Mouse (Mus musculus): ENCODE results near the gene Sinhcaf. TPM values are rescaled to one million over a fixed set of nuclear protein-coding genes. Genes with fewer than 3 reads are reported as not detected.

The Sinhcaf gene
- total and polyA plus RNA-seq, 3 experiments = 57.5 to 146 (median 82.3) TPM

GRCm38 (mm10) chr6:148906958-148907357, 39.3 kb downstream of the Sinhcaf start:
- no peaks in the 10 kb centered on the region for H3K27me3 ChIP-seq (replicated peaks)
- H3K9ac ChIP-seq (ENCODE audit: insufficient read depth, low read depth) = no peak overlapping the region
- H3K4me3 ChIP-seq (replicated peaks in 1 of 3; ENCODE audit: low read depth in 2 of 3, low read length in 2 of 3, poor library complexity in 1 of 3) = no peak overlapping the region
- no peaks in the 10 kb centered on the region for H3K9me3 ChIP-seq (replicated peaks; ENCODE audit: low read length)
- in situ Hi-C loops (cut with MboI; ENCODE audit: low pct_ligation_motif_present, low pct_unique_long_range_greater_than_20kb, low sequenced_read_pairs) (loop anchor here (25.0 kb wide), 1 partner anchor 495 kb away; no protein-coding TSS in a partner anchor), dilution Hi-C loops (cut with MboI; ENCODE audit: extremely low pct_ligation_motif_present, extremely low pct_unique_long_range_greater_than_20kb, low sequenced_read_pairs) (no loop called here)
- H3K36me3 ChIP-seq (replicated peaks in 1 of 2; ENCODE audit: control insufficient read depth in 1 of 2, insufficient read depth in 1 of 2, low read length in 1 of 2) = no peaks in the 10 kb centered on the region
- no peak overlapping the region for H3K4me2 ChIP-seq (ENCODE audit: insufficient read depth, low read depth, poor library complexity, severe bottlenecking)
- TF ChIP-seq MAFK (IDR thresholded peaks at IDR 0.05; ENCODE audit: insufficient replicate concordance, low read length) (no peak), JUND (conservative IDR thresholded peaks at IDR 0.05; ENCODE audit: low read depth, low read length) (no peak), NRF1 (IDR thresholded peaks at IDR 0.05; ENCODE audit: low read depth, low read length) (no peak), MXI1 (IDR thresholded peaks at IDR 0.05; ENCODE audit: low read depth, low read length) (no peak), SIN3A (IDR thresholded peaks at IDR 0.05; ENCODE audit: low read length) (no peak), HCFC1 (IDR thresholded peaks at IDR 0.05; ENCODE audit: low read depth, low read length) (no peak), IRF4 (IDR thresholded peaks at IDR 0.05; ENCODE audit: low read depth, low read length) (no peak), POLR2A (IDR thresholded peaks at IDR 0.05; ENCODE audit: low read depth, low read length) (no peak), MYC (IDR thresholded peaks at IDR 0.05; ENCODE audit: low read depth, low read length) (no peak), CHD1 (IDR thresholded peaks at IDR 0.05; ENCODE audit: low read depth, low read length) (no peak), SMC3 (IDR thresholded peaks at IDR 0.05; ENCODE audit: low read depth, low read length) (no peak), MEF2A (IDR thresholded peaks at IDR 0.05; ENCODE audit: borderline replicate concordance, low read depth, low read length) (no peak), ZC3H11A (IDR thresholded peaks at IDR 0.05; ENCODE audit: low read depth, low read length) (no peak), ZKSCAN1 (IDR thresholded peaks at IDR 0.05; ENCODE audit: borderline replicate concordance, low read depth, low read length) (no peak), MAZ (IDR thresholded peaks at IDR 0.05; ENCODE audit: low read depth, low read length) (no peak), TCF12 (IDR thresholded peaks at IDR 0.05; ENCODE audit: low read depth, low read length) (no peak)
- H3K27ac ChIP-seq (ENCODE audit: insufficient read depth, low read depth) = no peak overlapping the region
- no peaks in the 10 kb centered on the region for H3K4me1 ChIP-seq (ENCODE audit: control insufficient read depth in 1 of 2, insufficient read depth in 2 of 2)
- no peak for DNase-seq (ENCODE audit: extremely low read depth)
- no peaks in the 10 kb centered on the region for H3K79me2 ChIP-seq (replicated peaks; ENCODE audit: control insufficient read depth, extremely low read depth, insufficient read depth, poor library complexity, severe bottlenecking)

- no peak overlapping the region for H3K27ac ChIP-seq (ENCODE audit: insufficient read depth, low read depth)
- in situ Hi-C loops (cut with MboI; ENCODE audit: low pct_ligation_motif_present, low pct_unique_long_range_greater_than_20kb, low sequenced_read_pairs) (loop anchor here (25.0 kb wide), 1 partner anchor 490 kb away; no protein-coding TSS in a partner anchor), dilution Hi-C loops (cut with MboI; ENCODE audit: extremely low pct_ligation_motif_present, extremely low pct_unique_long_range_greater_than_20kb, low sequenced_read_pairs) (no loop called here)
- H3K4me3 ChIP-seq (replicated peaks in 1 of 3; ENCODE audit: low read depth in 2 of 3, low read length in 2 of 3, poor library complexity in 1 of 3) = no peak overlapping the region
- H3K36me3 ChIP-seq (replicated peaks in 1 of 2; ENCODE audit: control insufficient read depth in 1 of 2, insufficient read depth in 1 of 2, low read length in 1 of 2) = no peaks in the 10 kb centered on the region
- no peaks in the 10 kb centered on the region for H3K9me3 ChIP-seq (replicated peaks; ENCODE audit: low read length)
- DNase-seq (ENCODE audit: extremely low read depth) = no peak
- TF ChIP-seq USF1 (IDR thresholded peaks at IDR 0.05; ENCODE audit: low read depth, low read length) (no peak), ZMIZ1 (IDR thresholded peaks at IDR 0.05; ENCODE audit: low read depth, low read length) (no peak), JUND (conservative IDR thresholded peaks at IDR 0.05; ENCODE audit: low read depth, low read length) (no peak), MXI1 (IDR thresholded peaks at IDR 0.05; ENCODE audit: low read depth, low read length) (no peak), EP300 (IDR thresholded peaks at IDR 0.05; ENCODE audit: low read length) (no peak), JUN (IDR thresholded peaks at IDR 0.05; ENCODE audit: insufficient read depth, low read depth, low read length) (no peak), E2F4 (IDR thresholded peaks at IDR 0.05; ENCODE audit: insufficient replicate concordance, low read depth, low read length) (no peak), NRF1 (IDR thresholded peaks at IDR 0.05; ENCODE audit: low read depth, low read length) (no peak), CHD2 (IDR thresholded peaks at IDR 0.05; ENCODE audit: low read length) (no peak), NELFE (IDR thresholded peaks at IDR 0.05; ENCODE audit: low read depth, low read length) (no peak), MAFK (IDR thresholded peaks at IDR 0.05; ENCODE audit: insufficient replicate concordance, low read length) (no peak), POLR2A (IDR thresholded peaks at IDR 0.05; ENCODE audit: low read depth, low read length) (no peak), SIN3A (IDR thresholded peaks at IDR 0.05; ENCODE audit: low read length) (no peak), IRF4 (IDR thresholded peaks at IDR 0.05; ENCODE audit: low read depth, low read length) (no peak), CTCF (conservative IDR thresholded peaks at IDR 0.05 in 1 of 2, IDR thresholded peaks at IDR 0.05 in 1 of 2; ENCODE audit: low read depth in 2 of 2, low read length in 2 of 2) (no peak), USF2 (conservative IDR thresholded peaks at IDR 0.05; ENCODE audit: low read depth, low read length) (no peak), MEF2A (IDR thresholded peaks at IDR 0.05; ENCODE audit: borderline replicate concordance, low read depth, low read length) (no peak), RAD21 (IDR thresholded peaks at IDR 0.05; ENCODE audit: low read depth, low read length) (no peak), HCFC1 (IDR thresholded peaks at IDR 0.05; ENCODE audit: low read depth, low read length) (no peak), MAX (IDR thresholded peaks at IDR 0.05; ENCODE audit: low read length) (no peak)
- H3K4me1 ChIP-seq (ENCODE audit: control insufficient read depth in 1 of 2, insufficient read depth in 2 of 2) = no peaks in the 10 kb centered on the region
- H3K79me2 ChIP-seq (replicated peaks; ENCODE audit: control insufficient read depth, extremely low read depth, insufficient read depth, poor library complexity, severe bottlenecking) = no peaks in the 10 kb centered on the region
- H3K27me3 ChIP-seq (replicated peaks) = no peaks in the 10 kb centered on the region
- no peak overlapping the region for H3K4me2 ChIP-seq (ENCODE audit: insufficient read depth, low read depth, poor library complexity, severe bottlenecking)
- no peak overlapping the region for H3K9ac ChIP-seq (ENCODE audit: insufficient read depth, low read depth)
Observed at GRCm38 (mm10) chr6:148902728-148903127, 43.5 kb downstream of the Sinhcaf start.

Measured in CH12.LX (cell line).